Mouse (Mus musculus) liver, adult 2 months (tissue): ENCODE measurements around the gene Mrpl50. TPM values are rescaled to one million over a fixed set of nuclear protein-coding genes. Genes with fewer than 3 reads are reported as not detected.

Experiments
- DNase-seq: peaks from one replicate; pipeline ENCODE4 v3.0.0-alpha.2; 2011; ENCODE audit warnings: low read depth, low spot score; ENCODE audit errors: extremely low read depth
- H3K27ac ChIP-seq: fragments of 200-500 bp; replicated peaks from 2 replicates; pipeline ENCODE4 v1.5.1; 2012; ENCODE audit warnings: low read depth, mild to moderate bottlenecking, control low read depth, inconsistent platforms, low read length; ENCODE audit not compliant: insufficient read depth
- H3K27me3 ChIP-seq: fragments of 200-500 bp; 2 replicates; pipeline ENCODE4 v1.6.1; 2012; ENCODE audit warnings: mild to moderate bottlenecking, moderate library complexity, low read length, inconsistent platforms; ENCODE audit not compliant: control insufficient read depth, insufficient read depth
- H3K36me3 ChIP-seq: fragments of 200-500 bp; 2 replicates; pipeline ENCODE4 v1.6.1; 2012; ENCODE audit warnings: low read length, inconsistent platforms; ENCODE audit not compliant: control insufficient read depth, insufficient read depth
- H3K4me1 ChIP-seq: fragments of 200-500 bp; 2 replicates; pipeline ENCODE4 v1.6.1; 2011; ENCODE audit warnings: low read length; ENCODE audit not compliant: control insufficient read depth, insufficient read depth
- H3K4me3 ChIP-seq: fragments of 200-500 bp; 2 replicates; pipeline ENCODE4 v1.5.1; 2011; ENCODE audit warnings: low read depth, mild to moderate bottlenecking, control low read depth, low read length, moderate library complexity; ENCODE audit not compliant: insufficient read depth
- H3K79me2 ChIP-seq: fragments of 200-500 bp; 2 replicates; pipeline ENCODE4 v1.6.1; 2012; ENCODE audit warnings: inconsistent platforms, mild to moderate bottlenecking, low read length, moderate library complexity; ENCODE audit not compliant: control insufficient read depth, insufficient read depth
- H3K9ac ChIP-seq: fragments of 200-500 bp; 2 replicates; pipeline ENCODE4 v1.6.1; 2012; ENCODE audit warnings: low read depth, mild to moderate bottlenecking, control low read depth, inconsistent platforms, low read length
- CTCF ChIP-seq: fragments of 200-500 bp; IDR thresholded peaks from 2 replicates; pipeline ENCODE4 v1.5.1; 2011; ENCODE audit warnings: low read depth, low read length, control low read depth
- POLR2A ChIP-seq: fragments of 200-500 bp; IDR thresholded peaks from 2 replicates; pipeline ENCODE4 v1.6.1; 2011; ENCODE audit warnings: low read length, control low read depth; ENCODE audit not compliant: insufficient read depth; ENCODE audit errors: extremely low read depth
- WGBS: fragments of 180-500 bp; shearing (Covaris S2); methylation state at CpG from one replicate; pipeline ENCODE4 v1.1.7; 2018; 5-methylcytosine and 5-hydroxymethylcytosine counted together
- polyA plus RNA-seq: library from polyadenylated mRNA; depleted of rRNA; stranded (reverse); fragments of >200 nt; gene quantifications from 2 replicates; pipeline ENCODE4 v1.2.3, GENCODE M21; 2012
- total RNA-seq: library from RNA; depleted of rRNA; stranded (reverse); fragments of >200 nt; gene quantifications from 2 replicates; pipeline ENCODE4 v1.2.3, GENCODE M21; 2014

Gene Mrpl50
- total and polyA plus RNA-seq, 2 experiments = 4.9 to 30.1 TPM

- WGBS = 49% methylated on average over 6 of the region's 6 CpGs
- DNase-seq = peak; percentile 58
Measured at GRCm38 (mm10) chr4:49539665-49540064, 18.8 kb upstream of the Mrpl50 start.

GRCm38 (mm10) chr4:49536671-49537070 lies 15.8 kb upstream of the Mrpl50 start:
- H3K27ac ChIP-seq = peak overlapping the region; percentile 41; the same call in 1 of the 2 replicates
- no peaks in the 10 kb centered on the region for H3K4me1 ChIP-seq
- WGBS = 29% methylated on average over 4 of the region's 4 CpGs
- no peak overlapping the region for H3K4me3 ChIP-seq
- H3K36me3 ChIP-seq = peaks cover 53% of the 10 kb centered on the region
- H3K9ac ChIP-seq = no peak overlapping the region
- DNase-seq = peak; percentile 67
- H3K27me3 ChIP-seq = no peaks in the 10 kb centered on the region
- no peaks in the 10 kb centered on the region for H3K79me2 ChIP-seq
- no peak for TF ChIP-seq CTCF
- no peak for TF ChIP-seq POLR2A

More at GRCm38 (mm10) chr4:49539665-49540064, 18.8 kb upstream of the Mrpl50 start:
- Histone ChIP-seq H3K9ac (no peak overlapping the region), H3K27ac (no peak overlapping the region), H3K79me2 (no peaks in the 10 kb centered on the region), H3K4me3 (no peak overlapping the region), H3K4me1 (peaks cover 16% of the 10 kb centered on the region; the same call in 1 of the 2 replicates), H3K27me3 (no peaks in the 10 kb centered on the region), H3K36me3 (peaks cover 82% of the 10 kb centered on the region)
- TF ChIP-seq CTCF (no peak), POLR2A (no peak)

GRCm38 (mm10) chr4:49535675-49536294 lies 14.9 kb upstream of the Mrpl50 start:
- no peaks in the 10 kb centered on the region for H3K27me3 ChIP-seq
- H3K4me3 ChIP-seq = no peak overlapping the region
- WGBS = 50% methylated on average over 4 of the region's 4 CpGs
- H3K36me3 ChIP-seq = peaks cover 45% of the 10 kb centered on the region
- no peaks in the 10 kb centered on the region for H3K4me1 ChIP-seq
- no peak overlapping the region for H3K27ac ChIP-seq
- H3K79me2 ChIP-seq = no peaks in the 10 kb centered on the region
- H3K9ac ChIP-seq = no peak overlapping the region
- no peak for TF ChIP-seq POLR2A
- no peak for TF ChIP-seq CTCF
- DNase-seq = peak; percentile 76

- H3K4me3 ChIP-seq = no peak overlapping the region
- H3K36me3 ChIP-seq = peaks cover 47% of the 10 kb centered on the region
- DNase-seq = peak; percentile 84
- TF ChIP-seq CTCF (no peak), POLR2A (no peak)
- no peak overlapping the region for H3K27ac ChIP-seq
- no peaks in the 10 kb centered on the region for H3K27me3 ChIP-seq
- no peaks in the 10 kb centered on the region for H3K4me1 ChIP-seq
- 39% methylated on average over 3 of the region's 3 CpGs for WGBS
- H3K79me2 ChIP-seq = no peaks in the 10 kb centered on the region
- H3K9ac ChIP-seq = no peak overlapping the region
Measured at GRCm38 (mm10) chr4:49535036-49535435, 14.1 kb upstream of the Mrpl50 start.

- Histone ChIP-seq H3K36me3 (peaks cover 11% of the 10 kb centered on the region), H3K4me3 (no peak overlapping the region), H3K4me1 (peaks cover 10% of the 10 kb centered on the region), H3K79me2 (peaks cover 22% of the 10 kb centered on the region; the same call in 1 of the 2 replicates), H3K27ac (no peak overlapping the region), H3K9ac (no peak overlapping the region), H3K27me3 (no peaks in the 10 kb centered on the region)
- TF ChIP-seq CTCF (no peak), POLR2A (no peak)
- DNase-seq = no peak
- WGBS = 81% methylated on average over 9 of the region's 9 CpGs
Measured at GRCm38 (mm10) chr4:49522576-49522975, 1.7 kb upstream of the Mrpl50 start.

GRCm38 (mm10) chr4:49521346-49521745 lies 453 bp upstream of the Mrpl50 start:
- Histone ChIP-seq H3K27me3 (no peaks in the 10 kb centered on the region), H3K27ac (peak overlapping the region; percentile 25), H3K9ac (peak overlapping the region; percentile 84), H3K79me2 (peaks cover 28% of the 10 kb centered on the region; the same call in 1 of the 2 replicates), H3K36me3 (peaks cover 9% of the 10 kb centered on the region), H3K4me1 (peaks cover 12% of the 10 kb centered on the region), H3K4me3 (peak overlapping the region; percentile 79)
- no peak for TF ChIP-seq POLR2A
- TF ChIP-seq CTCF = peak; percentile 22; the same call in 1 of the 2 replicates
- no peak for DNase-seq
- 1% methylated on average over 17 of the region's 17 CpGs for WGBS
